Mouse (Mus musculus): ENCODE measurements around the gene Prrt3.

Prrt3 gene

DNA sequence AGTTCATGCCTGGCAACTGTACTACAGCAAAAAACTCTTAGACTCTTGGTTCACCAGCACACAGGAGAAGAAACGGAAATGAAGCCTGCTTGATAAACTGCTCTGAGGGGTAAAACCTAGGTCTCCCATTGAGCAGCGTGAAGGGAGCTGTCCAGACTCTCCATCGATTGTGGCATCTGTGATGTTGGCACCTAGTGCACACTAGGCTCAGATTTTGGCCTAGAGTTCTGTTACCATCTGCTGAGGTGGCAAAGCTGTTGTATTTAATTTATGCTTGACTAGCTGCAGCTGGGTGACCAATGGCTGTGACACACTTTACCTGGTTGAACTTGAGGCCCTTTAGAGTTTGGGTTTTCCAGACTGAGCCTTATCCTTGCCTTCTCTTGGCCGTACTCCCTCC, 54.1 kb downstream of the Prrt3 start:
- DNase-seq (ENCODE audit: extremely low read depth, low read depth) = no peak

DNA sequence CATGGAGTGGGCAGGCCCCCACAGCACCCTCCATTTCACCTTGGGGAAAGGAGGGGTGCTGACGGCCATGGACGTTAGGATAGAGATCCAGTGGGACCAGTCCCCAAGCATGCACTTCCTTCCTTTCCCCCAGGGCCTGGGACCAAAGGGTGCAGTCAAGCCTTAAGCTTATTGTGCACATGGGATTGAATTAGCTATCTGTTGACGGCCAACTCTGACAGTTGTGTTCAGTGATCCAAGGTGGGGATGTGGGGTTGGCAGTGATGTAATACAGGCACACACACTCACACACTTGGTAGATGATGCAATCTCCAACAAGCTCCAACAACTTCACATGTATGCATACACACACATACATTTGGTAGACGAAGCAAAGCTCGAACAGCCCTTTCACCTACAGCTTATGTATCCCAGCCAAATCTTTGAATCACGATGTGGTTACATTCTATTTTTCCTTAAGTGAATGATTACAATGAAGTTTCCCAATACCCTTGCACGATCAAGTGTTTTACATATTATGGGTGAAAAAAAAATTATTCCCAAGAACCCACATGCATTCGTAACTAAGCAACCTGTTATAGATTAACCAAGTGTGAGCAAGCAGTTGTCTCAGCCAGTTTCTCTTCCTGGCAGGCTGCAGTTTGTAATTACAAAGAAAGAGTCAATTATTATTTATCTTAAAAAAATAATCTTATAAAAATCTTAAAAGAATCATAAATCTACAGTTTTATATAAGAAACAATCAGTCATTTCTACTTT, 57.3 kb downstream of the Prrt3 start:
- DNase-seq (ENCODE audit: extremely low read depth, low read depth) = no peak
